Mouse (Mus musculus) hindbrain, embryonic 12.5 days (tissue): ENCODE measurements at regions not wholly inside any gene's neighbourhood (a gene's known extent, or its start where the extent isn't known, plus 50 kb on each side); places are given as distances from the start of the nearest gene placed in this dataset.

Source experiments
- ATAC-seq: fragments of 200-750 bp; cut with Nextera tagmentation; 2 replicates; pipeline ENCODE4 v1.8.0; 2017; ENCODE audit warnings: moderate TSS enrichment; ENCODE audit not compliant: low FRiP score
- H3K27ac ChIP-seq: fragments of 300-500 bp; sonication (generic); 2 replicates; pipeline ENCODE4 v1.5.1; 2016; ENCODE audit warnings: mild to moderate bottlenecking
- H3K27me3 ChIP-seq: fragments of 300-500 bp; sonication (generic); 2 replicates; pipeline ENCODE4 v1.6.1; 2016; ENCODE audit warnings: mild to moderate bottlenecking
- H3K36me3 ChIP-seq: fragments of 300-500 bp; sonication (generic); 2 replicates; pipeline ENCODE4 v1.6.1; 2016; ENCODE audit warnings: mild to moderate bottlenecking
- H3K4me1 ChIP-seq: fragments of 300-500 bp; sonication (generic); 2 replicates; pipeline ENCODE4 v1.6.1; 2016
- H3K4me2 ChIP-seq: fragments of 300-500 bp; sonication (generic); replicated peaks from 2 replicates; pipeline ENCODE4 v1.6.1; 2016; ENCODE audit warnings: mild to moderate bottlenecking
- H3K4me3 ChIP-seq: fragments of 300-500 bp; sonication (generic); 2 replicates; pipeline ENCODE4 v1.5.1; 2016; ENCODE audit warnings: mild to moderate bottlenecking
- H3K9ac ChIP-seq: fragments of 300-500 bp; sonication (generic); 2 replicates; pipeline ENCODE4 v1.6.1; 2016; ENCODE audit warnings: mild to moderate bottlenecking, moderate library complexity
- H3K9me3 ChIP-seq: fragments of 300-500 bp; sonication (generic); replicated peaks from 2 replicates; pipeline ENCODE4 v1.6.1; 2016; ENCODE audit warnings: mild to moderate bottlenecking
- WGBS: fragments of 180-500 bp; shearing (Covaris S2); methylation state at CpG from one replicate; pipeline ENCODE4 v1.1.7; 2016; 5-methylcytosine and 5-hydroxymethylcytosine counted together

DNA sequence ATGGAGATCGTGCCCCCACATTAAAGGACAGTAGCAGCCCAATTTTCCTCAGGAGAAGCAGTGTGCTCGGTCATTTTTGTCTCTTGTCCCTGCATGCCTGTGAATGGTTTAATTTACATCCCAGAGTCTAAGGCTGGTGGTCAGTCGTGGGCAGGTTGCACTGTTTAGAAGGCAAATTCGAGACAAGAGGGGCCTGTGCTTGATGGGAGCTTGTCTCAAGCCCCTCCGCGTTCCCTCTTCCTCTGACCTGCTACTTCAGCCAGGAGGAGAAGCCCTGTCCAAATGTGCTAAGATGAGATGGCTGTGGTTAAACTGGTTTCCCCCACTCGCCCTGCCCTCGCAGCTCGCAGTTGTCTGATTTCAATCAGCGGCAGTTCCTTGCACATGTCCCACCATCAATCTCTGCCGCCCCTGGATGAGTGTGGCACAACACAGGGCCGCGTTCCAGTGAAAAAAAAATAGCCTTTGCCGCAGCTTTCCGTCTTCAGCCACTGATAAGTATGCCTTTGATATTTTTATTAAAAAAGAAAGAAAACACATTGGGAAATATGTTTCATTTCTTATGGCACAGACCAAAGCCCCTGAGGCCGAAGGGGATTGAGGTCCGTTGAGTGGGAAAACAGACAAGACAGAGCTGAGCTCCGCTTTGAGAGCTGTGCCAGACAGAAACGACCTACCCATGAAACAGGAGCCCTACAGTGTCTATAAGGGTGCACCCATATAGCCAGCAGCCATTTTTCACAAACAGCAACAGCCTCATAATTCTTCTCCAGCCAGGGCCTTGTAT lies 99.5 kb upstream of the Eya4 start:
- peak; percentile 49; the same call in 1 of the 2 replicates for ATAC-seq
- Histone ChIP-seq H3K4me1 (peaks cover 13% of the 10 kb centered on the region), H3K27me3 (no peaks in the 10 kb centered on the region), H3K9ac (no peak overlapping the region), H3K4me3 (no peak overlapping the region), H3K9me3 (no peaks in the 10 kb centered on the region), H3K4me2 (peak overlapping the region; percentile 43), H3K27ac (peak overlapping the region; percentile 30), H3K36me3 (no peaks in the 10 kb centered on the region)
- WGBS = 64% methylated on average over 19 of the region's 19 CpGs

DNA sequence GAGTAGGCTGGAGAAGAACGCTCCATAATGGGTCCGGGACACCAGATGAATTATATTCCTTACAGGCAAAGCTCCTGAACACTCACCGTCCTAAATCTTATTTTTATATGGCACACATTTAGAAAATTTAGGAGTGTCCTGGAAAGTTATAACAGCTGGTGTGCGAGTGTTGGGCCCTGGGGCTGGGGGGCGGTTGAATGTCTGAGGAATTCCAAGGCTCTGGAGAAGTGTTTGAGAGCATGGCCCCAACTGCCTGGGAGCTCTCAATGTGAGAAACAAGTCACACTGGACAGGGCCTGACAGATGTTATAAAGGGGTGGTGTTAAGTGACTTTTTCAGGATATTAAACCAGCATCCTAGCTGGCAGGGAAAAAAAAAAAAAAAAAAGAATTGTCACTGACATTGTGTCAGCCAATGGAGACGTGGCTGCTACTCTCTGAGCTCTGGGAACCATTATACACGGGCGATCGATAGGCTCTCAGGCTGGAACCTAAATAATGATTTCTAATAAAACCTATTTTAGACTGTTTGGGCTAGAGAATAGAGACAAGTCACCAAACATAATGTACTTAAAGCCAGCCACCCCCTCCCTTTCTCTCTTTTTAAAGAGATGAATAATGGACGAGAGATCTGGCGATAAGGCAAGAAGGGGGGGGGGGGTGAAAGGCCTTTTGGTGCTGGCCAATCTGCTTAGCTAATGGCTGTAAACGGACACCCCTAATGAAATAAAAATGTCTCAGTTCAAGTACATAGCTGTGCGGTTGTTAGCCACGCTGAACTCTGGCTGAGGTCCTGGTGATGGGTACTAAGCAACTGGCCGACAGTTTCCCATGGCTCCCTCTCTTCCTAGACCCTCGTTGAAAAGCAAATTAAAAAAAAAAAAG lies 98.6 kb upstream of the Eya4 start:
- Histone ChIP-seq H3K9ac (no peak overlapping the region), H3K36me3 (no peaks in the 10 kb centered on the region), H3K4me1 (peaks cover 13% of the 10 kb centered on the region), H3K27me3 (no peaks in the 10 kb centered on the region), H3K4me2 (peak overlapping the region; percentile 43), H3K4me3 (peak overlapping the region; percentile 18; the same call in 1 of the 2 replicates), H3K9me3 (no peaks in the 10 kb centered on the region), H3K27ac (0 out of 2 replicates have a peak overlapping the region, but pooled peaks have one; percentile 30)
- peak; percentile 72 for ATAC-seq
- WGBS = 45% methylated on average over 16 of the region's 16 CpGs

DNA sequence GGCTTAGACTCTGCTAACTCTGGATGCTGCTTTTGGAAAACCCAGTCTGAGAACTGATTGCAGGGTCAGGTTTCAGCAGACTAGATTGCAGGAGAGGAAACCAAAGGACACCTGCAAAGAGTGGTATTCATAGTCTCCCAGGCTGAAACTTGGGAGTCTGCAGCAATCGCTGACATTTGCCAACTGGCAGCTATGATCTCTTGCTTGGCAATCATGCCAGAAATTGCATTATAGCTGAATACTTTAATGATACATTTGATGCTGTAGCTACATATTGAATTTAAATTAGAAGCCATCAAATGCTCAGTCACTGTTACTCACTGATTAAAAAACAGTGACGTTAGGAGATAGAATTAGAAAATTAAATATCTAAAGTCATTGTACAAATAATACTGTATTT lies 79.8 kb upstream of the Eya4 start:
- no peaks in the 10 kb centered on the region for H3K36me3 ChIP-seq
- H3K4me2 ChIP-seq = no peak overlapping the region
- H3K27me3 ChIP-seq = no peaks in the 10 kb centered on the region
- no peak overlapping the region for H3K9ac ChIP-seq
- H3K4me1 ChIP-seq = no peaks in the 10 kb centered on the region
- H3K27ac ChIP-seq = no peak overlapping the region
- no peak overlapping the region for H3K4me3 ChIP-seq
- no peaks in the 10 kb centered on the region for H3K9me3 ChIP-seq
- 61% methylated on average over 2 of the region's 2 CpGs for WGBS
- ATAC-seq = no peak

DNA sequence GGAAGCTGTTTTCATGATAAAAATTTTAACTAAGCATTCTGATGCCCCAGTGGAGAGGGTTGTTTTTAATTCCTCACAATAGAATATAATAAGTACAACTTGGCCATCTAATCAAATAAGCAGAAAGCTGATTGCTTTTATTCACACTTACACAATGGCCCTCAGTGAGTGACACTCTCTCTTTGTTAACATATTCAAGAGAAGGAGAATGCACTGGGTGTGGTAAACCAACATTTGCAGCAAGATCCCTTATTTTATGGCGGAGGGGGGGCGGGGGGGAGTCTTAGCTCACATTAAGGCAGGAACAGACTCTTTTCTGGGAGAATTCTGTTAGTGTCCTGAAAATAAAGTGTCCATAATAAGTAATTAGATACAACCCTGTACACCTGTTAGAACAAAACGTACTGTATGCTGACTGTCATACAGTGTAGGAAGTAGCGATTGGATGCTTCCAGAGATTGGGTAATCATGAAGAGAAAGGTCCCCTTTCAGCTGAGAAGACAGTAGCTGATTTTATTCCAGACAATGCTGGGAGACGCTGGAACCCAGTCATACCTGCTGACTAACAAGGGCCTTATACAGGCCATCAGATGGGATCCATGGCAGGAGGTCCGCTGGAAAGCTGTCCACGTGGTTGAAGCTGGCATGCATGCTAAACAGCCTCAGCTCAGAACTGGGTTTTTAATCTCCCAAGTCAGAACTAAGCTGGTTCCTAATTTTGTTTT lies 63.4 kb upstream of the Eya4 start:
- WGBS = 45% methylated on average over 7 of the region's 7 CpGs
- no peak overlapping the region for H3K4me3 ChIP-seq
- H3K9me3 ChIP-seq = no peaks in the 10 kb centered on the region
- peak; percentile 66 for ATAC-seq
- H3K9ac ChIP-seq = no peak overlapping the region
- no peak overlapping the region for H3K4me2 ChIP-seq
- H3K27ac ChIP-seq = no peak overlapping the region
- no peaks in the 10 kb centered on the region for H3K36me3 ChIP-seq
- peaks cover 10% of the 10 kb centered on the region for H3K4me1 ChIP-seq
- peaks cover 3% of the 10 kb centered on the region; the same call in 1 of the 2 replicates for H3K27me3 ChIP-seq

DNA sequence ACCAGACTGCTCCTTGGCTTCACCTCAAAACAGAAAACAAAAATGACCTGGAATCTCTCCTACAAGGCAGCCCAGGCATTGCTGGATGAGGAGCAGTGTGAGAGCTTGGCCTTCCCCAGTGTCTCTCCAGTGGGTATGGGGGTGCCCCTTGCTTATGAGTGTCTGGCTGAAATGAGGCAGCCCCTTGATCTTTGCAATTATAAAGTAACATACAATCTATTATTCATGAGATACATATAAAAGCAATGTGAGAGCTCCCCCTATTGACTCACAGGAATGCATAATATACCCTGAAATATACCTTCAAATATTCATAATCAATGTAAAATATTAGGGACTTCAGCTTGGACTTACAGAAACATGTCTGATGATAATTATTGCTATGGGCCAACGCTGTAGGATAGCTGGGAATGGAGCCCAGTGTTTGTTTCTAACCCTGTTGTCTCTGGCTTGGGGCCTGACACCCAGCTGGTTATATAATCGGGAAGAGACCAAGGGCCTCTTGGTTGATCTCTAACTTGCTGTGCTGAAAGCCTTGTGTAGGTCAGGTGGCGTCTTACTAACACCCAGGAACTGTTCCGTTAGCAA lies 52.9 kb upstream of the Eya4 start:
- H3K4me1 ChIP-seq = 0 out of 2 replicates have a peak, but pooled peaks cover 2% of the 10 kb centered on the region
- H3K9ac ChIP-seq = no peak overlapping the region
- WGBS = 61% methylated on average over 4 of the region's 4 CpGs
- no peak overlapping the region for H3K27ac ChIP-seq
- H3K4me3 ChIP-seq = no peak overlapping the region
- no peaks in the 10 kb centered on the region for H3K27me3 ChIP-seq
- no peak for ATAC-seq
- H3K4me2 ChIP-seq = no peak overlapping the region
- peaks cover 9% of the 10 kb centered on the region; the same call in 1 of the 2 replicates for H3K9me3 ChIP-seq
- H3K36me3 ChIP-seq = no peaks in the 10 kb centered on the region
